24 mouse cellular contexts compared by ENCODE assay signal in the genomic region with DNA sequence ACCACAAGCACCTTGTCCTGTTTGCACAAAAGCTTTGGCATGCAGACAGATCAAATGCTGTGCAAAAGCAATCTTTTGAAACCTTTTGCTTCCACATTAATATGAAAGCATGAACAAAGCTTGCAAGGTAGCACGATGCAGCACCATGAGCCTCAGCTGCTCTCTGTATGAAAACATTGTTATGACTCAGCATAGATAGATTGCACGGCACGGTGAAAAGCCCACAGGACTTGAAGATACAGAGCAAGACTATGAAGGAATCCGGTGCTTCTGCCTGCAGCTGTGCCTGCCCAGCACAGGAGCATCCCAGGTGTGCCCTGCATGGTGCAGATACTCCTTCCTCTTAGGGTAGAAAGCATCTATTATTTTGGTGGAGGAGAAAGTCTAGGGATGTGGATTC. TPM values are rescaled to one million over a fixed set of nuclear protein-coding genes. Genes with fewer than 3 reads are reported as not detected.
A peak's percentile ranks its signal among the peaks of the same experiment; 100 is the strongest.
DNase-seq lines count a peak whose midpoint lies in the region; ATAC-seq lines count a peak whose summit lies in the region.
"Had no signal": no experiment of that assay in that cellular context is flagged by ENCODE, and none has a peak within 500 bp of the region (broad histone marks: within the 10 kb centered on the region; RNA-seq: fewer than 3 reads in every experiment).

No protein-coding gene starts in this region.

- peaks cover 8% of the 10 kb centered on the region; the same call in 1 of the 2 replicates for H3K4me1 ChIP-seq in hindbrain, embryonic 13.5 days (replicated peaks)
- no peaks in the 10 kb centered on the region for H3K4me1 ChIP-seq in hindbrain, embryonic 11.5 days (replicated peaks; ENCODE audit: control insufficient read depth, insufficient read depth, low read length)
- H3K4me1 ChIP-seq: embryonic facial prominence, embryonic 15.5 days; forebrain, embryonic 10.5 days; heart, embryonic 15.5 days had no signal

- no peak overlapping the region for H3K4me2 ChIP-seq in hindbrain, embryonic 13.5 days
- no peak overlapping the region for H3K4me2 ChIP-seq in hindbrain, embryonic 11.5 days (replicated peaks; ENCODE audit: low read depth, low read length)
- H3K4me2 ChIP-seq: embryonic facial prominence, embryonic 15.5 days; heart, embryonic 11.5 days; heart, embryonic 15.5 days; hindbrain, embryonic 14.5 days had no signal

- H3K4me3 ChIP-seq in hindbrain, embryonic 13.5 days, result no peak overlapping the region
- no peak overlapping the region for H3K4me3 ChIP-seq in hindbrain, embryonic 11.5 days (ENCODE audit: low read depth, low read length)
- H3K4me3 ChIP-seq: embryonic facial prominence, embryonic 15.5 days; erythroblast, embryonic 14.5 days; forebrain, embryonic 10.5 days; heart, adult 2 months; heart, embryonic 15.5 days had no signal

- ATAC-seq in hindbrain, embryonic 13.5 days (ENCODE audit: low FRiP score), result no peak
- ATAC-seq in hindbrain, embryonic 11.5 days (ENCODE audit: low FRiP score), result no peak
- ATAC-seq: activated CD4-positive, CD25-positive, alpha-beta regulatory T cell, adult 4 months; forebrain, embryonic 14.5 days; inflammation-experienced regulatory T-cells, adult 6 months; intestine, postnatal 0 days; Patski had no signal

- no peak for DNase-seq in hindbrain, embryonic 11.5 days (ENCODE audit: low spot score)
- DNase-seq in right cerebral cortex, adult 18-20 months, result peak; percentile 9
- DNase-seq in right cerebral cortex, postnatal 4 days, result no peak
- DNase-seq in brain, adult 2 months (ENCODE audit: low read depth, low spot score), result peak; percentile 48
- DNase-seq in cerebellum, postnatal 14 days, result no peak
- DNase-seq: adrenal gland, postnatal 14 days; B cell, adult 2 months; cerebellum, adult 2 months; cerebellum, postnatal 10 days; embryo, embryonic 11 days; gastrocnemius, postnatal 10 days; heart, adult 2 months had no signal

- H3K36me3 ChIP-seq in hindbrain, embryonic 13.5 days, result no peaks in the 10 kb centered on the region
- no peaks in the 10 kb centered on the region for H3K36me3 ChIP-seq in hindbrain, embryonic 11.5 days (ENCODE audit: control insufficient read depth, insufficient read depth, low read length)
- H3K36me3 ChIP-seq: embryonic facial prominence, embryonic 15.5 days; forebrain, embryonic 10.5 days; heart, embryonic 15.5 days had no signal

- no peak overlapping the region for H3K9ac ChIP-seq in hindbrain, embryonic 13.5 days
- H3K9ac ChIP-seq in hindbrain, embryonic 11.5 days (ENCODE audit: low read depth, low read length), result no peak overlapping the region
- H3K9ac ChIP-seq: embryonic facial prominence, embryonic 15.5 days; heart, embryonic 15.5 days; hindbrain, embryonic 14.5 days had no signal

- H3K27ac ChIP-seq in hindbrain, embryonic 13.5 days, result peak overlapping the region; percentile 56; the same call in 1 of the 2 replicates
- H3K27ac ChIP-seq in hindbrain, embryonic 11.5 days (ENCODE audit: low read depth, low read length), result no peak overlapping the region
- H3K27ac ChIP-seq: embryonic facial prominence, embryonic 15.5 days; forebrain, embryonic 10.5 days; heart, adult 2 months; heart, embryonic 15.5 days; hindbrain, embryonic 14.5 days had no signal

- no peaks in the 10 kb centered on the region for H3K27me3 ChIP-seq in hindbrain, embryonic 13.5 days
- no peaks in the 10 kb centered on the region for H3K27me3 ChIP-seq in hindbrain, embryonic 11.5 days (ENCODE audit: control insufficient read depth, insufficient read depth, low read length)
- H3K27me3 ChIP-seq: embryonic facial prominence, embryonic 15.5 days; heart, embryonic 15.5 days had no signal

- H3K9me3 ChIP-seq in hindbrain, embryonic 13.5 days, result no peaks in the 10 kb centered on the region
- H3K9me3 ChIP-seq in hindbrain, embryonic 11.5 days (ENCODE audit: control insufficient read depth, low read length), result no peaks in the 10 kb centered on the region
- H3K9me3 ChIP-seq: embryonic facial prominence, embryonic 15.5 days; forebrain, embryonic 10.5 days; heart, embryonic 15.5 days had no signal

- WGBS in hindbrain, embryonic 13.5 days, result 47% methylated on average over 4 of the region's 4 CpGs
- WGBS in hindbrain, embryonic 11.5 days, result 78% methylated on average over 4 of the region's 4 CpGs

RNA-seq across cellular contexts. Expression of gene Chrna3, which starts 22.8 kb away (rescaled TPM):
- 19.8 and 22.4 TPM in 2 replicates for polyA plus RNA-seq in hindbrain, embryonic 13.5 days (2015; fragmentation: Nextera tagmentation; extraction: Ambion mirVana)
- polyA plus RNA-seq in hindbrain, embryonic 11.5 days (2014; fragmentation: Nextera tagmentation; extraction: Ambion mirVana), result 25.0 and 26.4 TPM in 2 replicates
- polyA plus RNA-seq: activated CD4-positive, CD25-positive, alpha-beta regulatory T cell, adult 4 months; erythroblast, embryonic 14.5 days had no signal

RNA-seq across cellular contexts. Expression of gene Chrna5, which starts 22.9 kb away (rescaled TPM):
- 4.7 and 6.7 TPM in 2 replicates for polyA plus RNA-seq in hindbrain, embryonic 13.5 days (2015; fragmentation: Nextera tagmentation; extraction: Ambion mirVana)
- 4.9 and 5.4 TPM in 2 replicates for polyA plus RNA-seq in hindbrain, embryonic 11.5 days (2014; fragmentation: Nextera tagmentation; extraction: Ambion mirVana)
- polyA plus RNA-seq: activated CD4-positive, CD25-positive, alpha-beta regulatory T cell, adult 4 months; erythroblast, embryonic 14.5 days; heart, adult 2 months; heart, embryonic 11.5 days; inflammation-experienced regulatory T-cells, adult 6 months had no signal

RNA-seq across cellular contexts. Expression of gene Chrnb4, which starts 45.0 kb away (rescaled TPM):
- 1.2 TPM in 2 replicates for polyA plus RNA-seq in hindbrain, embryonic 13.5 days (2015; fragmentation: Nextera tagmentation; extraction: Ambion mirVana)
- 3.2 and 3.9 TPM in 2 replicates for polyA plus RNA-seq in hindbrain, embryonic 11.5 days (2014; fragmentation: Nextera tagmentation; extraction: Ambion mirVana)
- polyA plus RNA-seq: activated CD4-positive, CD25-positive, alpha-beta regulatory T cell, adult 4 months; erythroblast, embryonic 14.5 days; inflammation-experienced regulatory T-cells, adult 6 months had no signal

RNA-seq across cellular contexts. Expression of gene AY074887, which starts 52.8 kb away (rescaled TPM):
- polyA plus RNA-seq in hindbrain, embryonic 13.5 days (2015; fragmentation: Nextera tagmentation; extraction: Ambion mirVana), result 0.91 and 1.1 TPM in 2 replicates
- polyA plus RNA-seq in hindbrain, embryonic 11.5 days (2014; fragmentation: Nextera tagmentation; extraction: Ambion mirVana), result 1.2 TPM in 2 replicates
- polyA plus RNA-seq: activated CD4-positive, CD25-positive, alpha-beta regulatory T cell, adult 4 months; cerebellum, adult 2 months; erythroblast, embryonic 14.5 days; heart, adult 2 months had no signal

RNA-seq across cellular contexts. Expression of gene Psma4, which starts 53.0 kb away (rescaled TPM):
- 282 TPM in 2 replicates for polyA plus RNA-seq in hindbrain, embryonic 13.5 days (2015; fragmentation: Nextera tagmentation; extraction: Ambion mirVana)
- 340 TPM in 2 replicates for polyA plus RNA-seq in hindbrain, embryonic 11.5 days (2014; fragmentation: Nextera tagmentation; extraction: Ambion mirVana)

Comparison
In these comparisons a context has a peak if more than half of its experiments do, and no peak if none do; other contexts are left out.
1. DNase-seq: peak in right cerebral cortex, adult 18-20 months (single experiment) and brain, adult 2 months (single experiment); none in hindbrain, embryonic 11.5 days (single experiment), right cerebral cortex, postnatal 4 days (single experiment) and cerebellum, postnatal 14 days (0 of 2).